Mouse (Mus musculus) MEL (cell line): ENCODE data around the gene Sema6c. TPM values are rescaled to one million over a fixed set of nuclear protein-coding genes. Genes with fewer than 3 reads are reported as not detected.
A peak's percentile ranks its signal among the peaks of the same experiment; 100 is the strongest.
"Not testable (repeated sequence)": the region's sequence is repeated elsewhere in the genome, so short reads cannot be mapped to it uniquely, and the experiment has no call there.

Source experiments
- DNase-seq: peaks from one replicate; pipeline ENCODE4 v3.0.0; 2011; ENCODE audit warnings: low read depth, low spot score
- H3K27ac ChIP-seq: 2 replicates; pipeline ENCODE4 v1.5.1; 2012; ENCODE audit warnings: low read depth, mild to moderate bottlenecking, control low read depth, low read length, moderate library complexity; ENCODE audit not compliant: control insufficient read depth
- H3K27me3 ChIP-seq, 2 experiments: fragments of 150-350 bp in 1 of 2; sonication (generic) in 1 of 2; 2 replicates each; pipeline ENCODE4 v1.6.1; 2012; ENCODE audit warnings: low read length in 2 of 2, mild to moderate bottlenecking in 2 of 2, improper control_type of control experiment in 1 of 2, moderate library complexity in 1 of 2; ENCODE audit not compliant: insufficient read depth in 2 of 2, control insufficient read depth in 1 of 2
- H3K36me3 ChIP-seq, 2 experiments: 2 replicates each; pipeline ENCODE4 v1.6.1; 2012 to 2014; ENCODE audit warnings: low read length in 2 of 2, improper control_type of control experiment in 1 of 2, inconsistent platforms in 1 of 2, mild to moderate bottlenecking in 1 of 2; ENCODE audit not compliant: insufficient read depth in 2 of 2, control insufficient read depth in 1 of 2
- H3K4me1 ChIP-seq, 2 experiments: fragments of 150-350 bp in 1 of 2; sonication (generic) in 1 of 2; 2 replicates each; pipeline ENCODE4 v1.6.1; 2012; ENCODE audit warnings: low read length in 2 of 2, improper control_type of control experiment in 1 of 2, mild to moderate bottlenecking in 1 of 2; ENCODE audit not compliant: insufficient read depth in 2 of 2, control insufficient read depth in 1 of 2
- H3K4me3 ChIP-seq, 2 experiments: fragments of 150-350 bp in 1 of 2; sonication (generic) in 1 of 2; 2 replicates each; pipeline ENCODE4 v1.5.1; 2012; ENCODE audit warnings: low read depth in 2 of 2, low read length in 2 of 2, mild to moderate bottlenecking in 2 of 2, moderate library complexity in 2 of 2, control low read depth in 1 of 2, improper control_type of control experiment in 1 of 2; ENCODE audit not compliant: control insufficient read depth in 1 of 2, insufficient read depth in 1 of 2
- H3K79me2 ChIP-seq: 2 replicates; pipeline ENCODE4 v1.6.1; 2012; ENCODE audit warnings: mild to moderate bottlenecking, low read length, moderate library complexity; ENCODE audit not compliant: control insufficient read depth, poor library complexity, insufficient read depth
- H3K9ac ChIP-seq: 2 replicates; pipeline ENCODE4 v1.6.1; 2012; ENCODE audit warnings: low read depth, mild to moderate bottlenecking, control low read depth, low read length, moderate library complexity; ENCODE audit not compliant: control insufficient read depth, poor library complexity, severe bottlenecking
- H3K9me3 ChIP-seq: fragments of 150-350 bp; sonication (generic); replicated peaks from 2 replicates; pipeline ENCODE4 v1.6.1; 2012; ENCODE audit warnings: mild to moderate bottlenecking, low read length, improper control_type of control experiment, moderate library complexity; ENCODE audit not compliant: insufficient read depth
- E2F4 ChIP-seq: IDR thresholded peaks from 2 replicates; pipeline ENCODE4 v1.6.1; 2011; ENCODE audit warnings: low read depth, low read length, improper control_type of control experiment, borderline replicate concordance
- ELF1 ChIP-seq: IDR thresholded peaks from 2 replicates; pipeline ENCODE4 v1.6.1; 2014; ENCODE audit warnings: low read depth, mild to moderate bottlenecking, inconsistent platforms, low read length, improper control_type of control experiment, moderate library complexity
- EP300 ChIP-seq, 2 experiments: IDR thresholded peaks; 2 replicates each; pipeline ENCODE4 v1.6.1; 2011; ENCODE audit warnings: improper control_type of control experiment in 2 of 2, low read length in 2 of 2, low read depth in 1 of 2, mild to moderate bottlenecking in 1 of 2
- ETS1 ChIP-seq: IDR thresholded peaks from 2 replicates; pipeline ENCODE4 v1.6.1; 2012; ENCODE audit warnings: low read depth, mild to moderate bottlenecking, inconsistent platforms, low read length, improper control_type of control experiment, moderate library complexity
- GABPA ChIP-seq: IDR thresholded peaks from 2 replicates; pipeline ENCODE4 v1.6.1; 2012; ENCODE audit warnings: low read depth, mild to moderate bottlenecking, inconsistent platforms, low read length, improper control_type of control experiment, moderate library complexity
- KAT2A ChIP-seq: conservative IDR thresholded peaks from 2 replicates; pipeline ENCODE4 v1.6.1; 2012; ENCODE audit warnings: low read depth, low read length, improper control_type of control experiment, inconsistent platforms
- MAFK ChIP-seq: IDR thresholded peaks from 2 replicates; pipeline ENCODE4 v1.6.1; 2011; ENCODE audit warnings: low read depth, mild to moderate bottlenecking, low read length, improper control_type of control experiment, borderline replicate concordance
- MXI1 ChIP-seq: IDR thresholded peaks from 2 replicates; pipeline ENCODE4 v1.6.1; 2011; ENCODE audit warnings: mild to moderate bottlenecking, low read depth, low read length, improper control_type of control experiment
- MYC ChIP-seq: IDR thresholded peaks from 2 replicates; pipeline ENCODE4 v1.6.1; 2011; ENCODE audit warnings: low read depth, mild to moderate bottlenecking, low read length, improper control_type of control experiment, moderate library complexity
- POLR2A ChIP-seq, 2 experiments: IDR thresholded peaks; 2 replicates each; pipeline ENCODE4 v1.6.1; 2011 to 2012; ENCODE audit warnings: low read length in 2 of 2, mild to moderate bottlenecking in 2 of 2, control low read depth in 1 of 2, improper control_type of control experiment in 1 of 2, low read depth in 1 of 2, moderate library complexity in 1 of 2; ENCODE audit not compliant: control insufficient read depth in 1 of 2, insufficient read depth in 1 of 2, poor library complexity in 1 of 2
- POLR2AphosphoS2 ChIP-seq: IDR thresholded peaks from 2 replicates; pipeline ENCODE4 v1.6.1; 2011; ENCODE audit warnings: low read length, improper control_type of control experiment
- POLR2AphosphoS5 ChIP-seq: IDR thresholded peaks from 2 replicates; pipeline ENCODE4 v1.6.1; 2012; ENCODE audit warnings: low read depth, borderline replicate concordance, mild to moderate bottlenecking, inconsistent platforms, low read length, moderate library complexity, mixed read lengths
- RAD21 ChIP-seq: IDR thresholded peaks from 2 replicates; pipeline ENCODE4 v1.6.1; 2011; ENCODE audit warnings: mild to moderate bottlenecking, low read depth, low read length, improper control_type of control experiment
- SMC3 ChIP-seq: IDR thresholded peaks from 2 replicates; pipeline ENCODE4 v1.6.1; 2011; ENCODE audit warnings: low read depth, low read length, improper control_type of control experiment
- TAL1 ChIP-seq: IDR thresholded peaks from 2 replicates; pipeline ENCODE4 v1.6.1; 2012; ENCODE audit warnings: mild to moderate bottlenecking, inconsistent platforms, low read length, moderate library complexity, mixed read lengths
- TCF12 ChIP-seq: IDR thresholded peaks from 2 replicates; pipeline ENCODE4 v1.6.1; 2014; ENCODE audit warnings: low read depth, mild to moderate bottlenecking, inconsistent platforms, low read length, improper control_type of control experiment, moderate library complexity
- USF2 ChIP-seq, 2 experiments: IDR thresholded peaks; 2 replicates each; pipeline ENCODE4 v1.6.1; 2011 to 2012; ENCODE audit warnings: improper control_type of control experiment in 2 of 2, low read length in 2 of 2, borderline replicate concordance in 1 of 2, inconsistent platforms in 1 of 2, low read depth in 1 of 2, mild to moderate bottlenecking in 1 of 2; ENCODE audit not compliant: insufficient read depth in 1 of 2
- ZC3H11A ChIP-seq: IDR thresholded peaks from 2 replicates; pipeline ENCODE4 v1.6.1; 2012; ENCODE audit warnings: low read depth, mild to moderate bottlenecking, inconsistent platforms, low read length, improper control_type of control experiment
- ZKSCAN1 ChIP-seq: IDR thresholded peaks from 2 replicates; pipeline ENCODE4 v1.6.1; 2012; ENCODE audit warnings: low read depth, mild to moderate bottlenecking, inconsistent platforms, low read length, improper control_type of control experiment, moderate library complexity
- ZMIZ1 ChIP-seq: IDR thresholded peaks from 2 replicates; pipeline ENCODE4 v1.6.1; 2012; ENCODE audit warnings: low read depth, mild to moderate bottlenecking, inconsistent platforms, low read length, improper control_type of control experiment, moderate library complexity
- polyA plus RNA-seq, 2 experiments: library from polyadenylated mRNA; stranded (reverse) in 1 of 2; unstranded in 1 of 2; fragments of >175 nt in 1 of 2; fragments of >200 nt in 1 of 2; gene quantifications; 2 replicates each; pipeline versions ENCODE4 v1.2.1 to v1.2.4; 2012; ENCODE audit warnings: low replicate concordance in 2 of 2, low read depth in 1 of 2; ENCODE audit not compliant: insufficient read length in 2 of 2, insufficient read depth in 1 of 2, missing spikeins in 1 of 2
- total RNA-seq: library from RNA; depleted of rRNA; stranded (reverse); fragments of 300-350 nt; gene quantifications from 2 replicates; pipeline ENCODE4 v1.2.3, GENCODE M21; 2012

Gene Sema6c
- total and polyA plus RNA-seq, 3 experiments: 0.35 to 3.2 TPM; not detected in 1

DNA sequence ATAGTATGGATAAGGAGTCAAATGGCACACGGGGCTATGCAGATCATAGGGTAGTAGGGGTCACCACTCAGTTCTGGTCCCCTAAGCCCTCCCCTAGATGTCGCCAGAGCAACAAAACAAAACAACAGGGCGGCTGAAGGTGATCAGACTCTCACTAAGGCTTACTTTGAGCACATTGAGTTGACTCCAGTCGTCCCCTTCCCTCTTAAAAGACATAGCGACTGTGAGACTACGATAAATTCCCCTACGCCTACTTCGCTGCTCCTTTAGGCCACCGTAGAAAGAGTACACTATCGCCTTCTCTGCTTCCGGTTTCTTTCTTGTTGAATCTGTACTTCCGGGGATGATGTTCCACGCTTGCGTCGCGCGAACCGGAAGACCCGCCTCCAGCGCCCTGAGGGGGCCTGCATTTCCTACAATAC, 26.6 kb upstream of the Sema6c start, which contains the start of the genes Scnm1 and Lysmd1 (continued):
- TF ChIP-seq TAL1: no peak
- peak; percentile 54; the same call in 1 of the 2 replicates for TF ChIP-seq E2F4
- peak; percentile 83 for TF ChIP-seq ETS1
- peak in 1 of 2 experiments; percentile 92; a peak in 2 of 4 replicates for TF ChIP-seq POLR2A (IDR thresholded peaks at IDR 0.05; ENCODE audit: control insufficient read depth in 1 of 2, insufficient read depth in 1 of 2, low read depth in 1 of 2, low read length in 2 of 2, poor library complexity in 1 of 2)
- no peak for TF ChIP-seq GABPA
- no peak for TF ChIP-seq USF2 (IDR thresholded peaks at IDR 0.05; ENCODE audit: borderline replicate concordance in 1 of 2, insufficient read depth in 1 of 2, low read depth in 1 of 2, low read length in 2 of 2)
- TF ChIP-seq EP300 (IDR thresholded peaks at IDR 0.05; ENCODE audit: low read depth in 1 of 2, low read length in 2 of 2): peak in 1 of 2 experiments; percentile 54; a peak in 2 of 4 replicates
- TF ChIP-seq MXI1: peak; percentile 69
- no peak for TF ChIP-seq SMC3
- peak; percentile 87 for TF ChIP-seq MYC
- TF ChIP-seq KAT2A: peak; percentile 92
- TF ChIP-seq ZKSCAN1: no peak
- TF ChIP-seq ZC3H11A: no peak
- peak; percentile 98 for TF ChIP-seq ELF1
- peak; percentile 86 for TF ChIP-seq POLR2AphosphoS2
- TF ChIP-seq MAFK: no peak
- TF ChIP-seq ZMIZ1: peak; percentile 70
- no peak for TF ChIP-seq RAD21
- no peak for TF ChIP-seq POLR2AphosphoS5
- TF ChIP-seq TCF12: peak; percentile 71

DNA sequence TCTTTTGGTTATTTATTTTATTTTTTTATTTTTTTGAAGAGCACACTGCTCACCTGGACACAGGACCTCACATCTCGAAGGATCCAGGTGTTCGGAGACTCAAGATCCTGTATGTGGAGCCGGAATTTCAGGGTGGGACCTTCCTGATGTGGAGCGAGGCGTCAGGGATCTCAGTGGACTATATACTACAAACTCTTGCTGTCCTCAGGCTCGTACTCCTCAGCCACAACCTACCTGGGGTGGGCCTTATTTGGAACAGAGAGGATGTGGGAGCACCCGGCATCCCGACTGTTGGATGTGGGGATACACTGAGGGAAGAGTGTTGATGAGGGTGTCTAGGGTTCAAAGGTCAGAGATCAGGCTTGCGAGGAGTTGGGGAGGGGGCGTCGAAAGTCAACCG, 26.1 kb upstream of the Sema6c start:
- H3K27ac ChIP-seq, DNase-seq, H3K9me3 ChIP-seq, H3K4me3 ChIP-seq, H3K27me3 ChIP-seq, H3K9ac ChIP-seq: not testable (repeated sequence)
- Histone ChIP-seq H3K79me2 (peaks cover 11% of the 10 kb centered on the region), H3K36me3 (peaks cover 0 to 20% of the 10 kb centered on the region in 2 experiments; a peak in 3 of 4 replicates), H3K4me1 (peaks cover 12 to 24% of the 10 kb centered on the region in 2 experiments)
